Mouse (Mus musculus) neural tube, embryonic 14.5 days (tissue): ENCODE data around the gene Aanat. TPM values are rescaled to one million over a fixed set of nuclear protein-coding genes. Genes with fewer than 3 reads are reported as not detected.

Experiments
- ATAC-seq: fragments of 200-750 bp; cut with Nextera tagmentation; 2 replicates; pipeline ENCODE4 v1.8.0; 2017; ENCODE audit warnings: low read depth, mild to moderate bottlenecking, moderate TSS enrichment, moderate library complexity
- H3K27ac ChIP-seq: fragments of 300-500 bp; sonication (generic); 2 replicates; pipeline ENCODE4 v1.5.1; 2014; ENCODE audit warnings: low read depth, mild to moderate bottlenecking, control low read depth, low read length, moderate library complexity, mixed read lengths
- H3K27me3 ChIP-seq: fragments of 300-500 bp; sonication (generic); 2 replicates; pipeline ENCODE4 v1.6.1; 2014; ENCODE audit warnings: low read length; ENCODE audit not compliant: control insufficient read depth, insufficient read depth
- H3K36me3 ChIP-seq: fragments of 300-500 bp; sonication (generic); 2 replicates; pipeline ENCODE4 v1.6.1; 2014; ENCODE audit warnings: low read length, mixed read lengths; ENCODE audit not compliant: control insufficient read depth, insufficient read depth
- H3K4me1 ChIP-seq: fragments of 300-500 bp; sonication (generic); 2 replicates; pipeline ENCODE4 v1.6.1; 2014; ENCODE audit warnings: low read length; ENCODE audit not compliant: control insufficient read depth, insufficient read depth
- H3K4me2 ChIP-seq: fragments of 300-500 bp; sonication (generic); 2 replicates; pipeline ENCODE4 v1.6.1; 2014; ENCODE audit warnings: mild to moderate bottlenecking, low read depth, low read length, control low read depth
- H3K4me3 ChIP-seq: fragments of 300-500 bp; sonication (generic); 2 replicates; pipeline ENCODE4 v1.5.1; 2014; ENCODE audit warnings: low read depth, low read length, control low read depth, mixed read lengths
- H3K9ac ChIP-seq: fragments of 300-500 bp; sonication (generic); replicated peaks from 2 replicates; pipeline ENCODE4 v1.6.1; 2014; ENCODE audit warnings: low read depth, mild to moderate bottlenecking, control low read depth, low read length, mixed read lengths
- H3K9me3 ChIP-seq: fragments of 300-500 bp; sonication (generic); 2 replicates; pipeline ENCODE4 v1.6.1; 2016; ENCODE audit warnings: low read length; ENCODE audit not compliant: control insufficient read depth
- WGBS: fragments of 180-500 bp; shearing (Covaris S2); extraction: QIAGEN DNeasy Blood & Tissue Kit; methylation state at CpG from one replicate; pipeline ENCODE4 v1.1.7; 2014; 5-methylcytosine and 5-hydroxymethylcytosine counted together
- polyA plus RNA-seq: library from polyadenylated mRNA; unstranded; fragments of >200 nt; fragmentation: Nextera tagmentation; extraction: Ambion mirVana; gene quantifications from 2 replicates; pipeline ENCODE4 v1.2.1, GENCODE M21; 2014

Aanat gene
- polyA plus RNA-seq, 1 experiment from 2014 or later, result 0.40 TPM

DNA sequence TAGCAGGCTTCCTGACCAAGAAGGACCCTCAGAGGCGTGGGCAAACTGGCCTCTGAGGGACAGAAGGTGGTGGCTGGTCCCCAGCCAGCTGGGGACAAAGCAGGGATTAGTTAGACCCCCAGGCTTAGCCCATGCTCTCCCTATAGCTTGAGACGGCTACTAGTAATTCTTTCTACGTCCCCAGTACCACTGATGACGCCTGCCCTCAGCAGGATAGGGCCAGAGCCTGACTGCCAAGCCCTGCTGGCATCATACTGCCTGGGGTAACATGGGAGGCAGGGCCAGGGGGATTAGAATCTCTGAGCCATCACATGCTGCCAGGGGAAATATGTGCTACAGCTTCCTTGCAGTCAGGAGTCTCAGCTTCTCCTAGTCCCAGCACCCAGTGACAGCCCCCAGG, 7.1 kb downstream of the Aanat start:
- Histone ChIP-seq H3K9me3 (no peaks in the 10 kb centered on the region), H3K27me3 (no peaks in the 10 kb centered on the region), H3K27ac (no peak overlapping the region), H3K36me3 (no peaks in the 10 kb centered on the region), H3K4me3 (no peak overlapping the region), H3K9ac (no peak overlapping the region), H3K4me2 (no peak overlapping the region), H3K4me1 (0 out of 2 replicates have a peak, but pooled peaks cover 10% of the 10 kb centered on the region)
- ATAC-seq, result no peak
- WGBS, result 55% methylated on average over 4 of the region's 4 CpGs

DNA sequence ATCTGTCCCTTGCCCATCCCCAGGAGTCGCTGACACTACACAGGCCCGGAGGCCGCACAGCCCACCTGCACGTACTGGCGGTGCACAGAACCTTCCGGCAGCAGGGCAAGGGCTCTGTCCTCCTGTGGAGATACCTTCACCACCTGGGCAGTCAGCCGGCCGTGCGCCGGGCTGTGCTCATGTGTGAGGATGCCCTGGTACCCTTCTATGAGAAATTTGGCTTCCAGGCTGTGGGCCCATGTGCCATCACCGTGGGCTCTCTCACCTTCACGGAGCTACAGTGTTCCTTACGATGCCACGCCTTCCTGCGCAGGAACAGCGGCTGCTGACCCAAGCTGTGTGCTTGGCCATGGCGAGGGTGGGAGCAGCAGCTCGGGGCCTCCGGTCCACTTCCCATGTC, 10.5 kb downstream of the Aanat start:
- H3K27me3 ChIP-seq, result no peaks in the 10 kb centered on the region
- no peak for ATAC-seq
- H3K36me3 ChIP-seq, result no peaks in the 10 kb centered on the region
- no peaks in the 10 kb centered on the region for H3K4me1 ChIP-seq
- H3K9ac ChIP-seq, result no peak overlapping the region
- H3K9me3 ChIP-seq, result no peaks in the 10 kb centered on the region
- WGBS, result 92% methylated on average over 19 of the region's 19 CpGs
- no peak overlapping the region for H3K4me2 ChIP-seq
- H3K4me3 ChIP-seq, result no peak overlapping the region
- H3K27ac ChIP-seq, result no peak overlapping the region

DNA sequence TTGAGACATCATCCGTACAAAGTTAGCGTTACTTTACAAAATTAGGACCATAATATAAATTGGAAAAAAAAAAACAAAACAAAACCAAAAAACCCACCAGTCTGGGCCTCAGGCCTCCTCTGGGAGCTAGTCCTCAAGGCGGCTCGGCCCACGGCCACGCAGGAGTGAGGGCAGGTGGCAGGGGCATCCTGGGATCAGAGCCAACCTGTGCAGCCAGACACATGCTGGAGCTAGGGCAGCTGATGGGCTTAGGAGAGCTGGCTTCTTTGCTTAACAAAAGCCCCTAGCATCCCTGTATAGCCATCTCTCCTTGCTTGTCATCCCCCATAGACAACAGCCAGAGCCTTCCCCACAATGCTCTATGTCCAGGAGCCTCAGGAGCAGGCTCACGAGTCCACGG, 12.0 kb downstream of the Aanat start:
- no peaks in the 10 kb centered on the region for H3K27me3 ChIP-seq
- H3K9me3 ChIP-seq, result no peaks in the 10 kb centered on the region
- no peak overlapping the region for H3K4me2 ChIP-seq
- no peaks in the 10 kb centered on the region for H3K4me1 ChIP-seq
- no peak overlapping the region for H3K4me3 ChIP-seq
- WGBS, result 83% methylated on average over 8 of the region's 8 CpGs
- H3K27ac ChIP-seq, result no peak overlapping the region
- no peak overlapping the region for H3K9ac ChIP-seq
- no peaks in the 10 kb centered on the region for H3K36me3 ChIP-seq
- no peak for ATAC-seq

DNA sequence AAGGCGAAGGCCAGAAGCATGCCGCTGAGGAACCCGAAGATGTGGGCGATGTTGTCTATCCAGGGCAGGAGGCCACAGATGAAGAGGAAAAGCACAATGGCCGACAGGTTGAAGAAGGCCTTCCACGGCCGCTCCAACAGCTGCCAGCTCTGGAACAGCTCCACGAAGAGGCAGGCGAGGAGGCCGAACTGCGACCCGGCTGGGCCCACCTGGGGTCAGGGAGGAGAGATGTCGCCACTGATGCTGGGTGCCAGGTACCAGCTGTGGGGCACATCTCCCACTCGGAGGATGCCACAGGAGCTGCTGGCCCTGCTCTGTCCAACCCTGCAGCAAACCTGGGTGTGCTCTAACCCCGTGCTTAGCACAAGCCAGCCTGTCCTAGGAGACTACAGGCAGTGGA, 13.0 kb downstream of the Aanat start:
- no peak overlapping the region for H3K9ac ChIP-seq
- no peaks in the 10 kb centered on the region for H3K9me3 ChIP-seq
- H3K4me1 ChIP-seq, result no peaks in the 10 kb centered on the region
- H3K27ac ChIP-seq, result no peak overlapping the region
- no peaks in the 10 kb centered on the region for H3K27me3 ChIP-seq
- H3K4me3 ChIP-seq, result no peak overlapping the region
- WGBS, result 96% methylated on average over 15 of the region's 15 CpGs
- ATAC-seq, result no peak
- no peak overlapping the region for H3K4me2 ChIP-seq
- H3K36me3 ChIP-seq, result no peaks in the 10 kb centered on the region

DNA sequence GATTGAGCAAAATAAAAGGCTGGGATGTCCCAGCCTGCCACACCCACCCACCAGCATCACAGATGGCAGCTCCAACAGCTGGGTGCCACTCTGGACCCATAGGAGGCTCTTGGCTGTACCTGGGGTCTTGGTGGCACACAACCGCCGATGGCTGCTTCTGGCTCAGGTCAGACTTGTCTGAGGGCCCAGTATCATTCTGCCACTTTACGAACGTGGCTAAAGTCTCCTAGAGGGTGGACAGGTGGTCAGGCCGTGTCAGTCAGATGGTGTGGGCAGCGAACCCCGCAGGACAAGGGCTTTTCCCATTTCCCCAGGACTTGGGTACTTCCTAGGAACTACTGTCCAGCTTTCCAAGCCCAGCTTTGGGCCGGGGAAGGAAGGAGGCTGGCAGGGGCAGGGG, 14.9 kb downstream of the Aanat start:
- no peak overlapping the region for H3K9ac ChIP-seq
- H3K27me3 ChIP-seq, result no peaks in the 10 kb centered on the region
- no peaks in the 10 kb centered on the region for H3K36me3 ChIP-seq
- no peak overlapping the region for H3K4me2 ChIP-seq
- no peak for ATAC-seq
- 88% methylated on average over 8 of the region's 8 CpGs for WGBS
- H3K27ac ChIP-seq, result no peak overlapping the region
- H3K9me3 ChIP-seq, result no peaks in the 10 kb centered on the region
- H3K4me3 ChIP-seq, result no peak overlapping the region
- no peaks in the 10 kb centered on the region for H3K4me1 ChIP-seq

DNA sequence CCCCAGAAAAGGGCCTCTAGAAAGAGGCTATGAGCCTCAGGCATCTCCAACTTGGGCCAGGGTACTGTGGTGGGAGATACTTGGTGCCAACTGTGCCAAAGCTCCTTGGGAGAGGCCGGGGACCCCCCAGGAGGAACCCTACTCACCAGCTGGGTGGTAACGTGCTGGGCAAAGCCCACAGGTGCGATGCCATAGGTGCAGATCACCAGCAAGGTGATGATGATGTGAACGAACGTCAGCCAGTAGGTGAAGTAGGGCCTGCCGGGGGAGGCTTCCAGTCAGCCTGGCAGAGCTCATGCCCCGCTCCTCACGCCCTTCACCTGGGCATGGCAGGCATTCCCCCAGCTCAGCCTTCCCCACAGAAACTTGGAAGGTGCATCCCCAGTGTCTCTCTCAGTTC, 15.8 kb downstream of the Aanat start:
- no peaks in the 10 kb centered on the region for H3K4me1 ChIP-seq
- H3K4me3 ChIP-seq, result no peak overlapping the region
- ATAC-seq, result no peak
- H3K9me3 ChIP-seq, result no peaks in the 10 kb centered on the region
- no peak overlapping the region for H3K9ac ChIP-seq
- no peak overlapping the region for H3K27ac ChIP-seq
- H3K36me3 ChIP-seq, result no peaks in the 10 kb centered on the region
- WGBS, result 88% methylated on average over 8 of the region's 8 CpGs
- H3K27me3 ChIP-seq, result no peaks in the 10 kb centered on the region
- H3K4me2 ChIP-seq, result no peak overlapping the region

DNA sequence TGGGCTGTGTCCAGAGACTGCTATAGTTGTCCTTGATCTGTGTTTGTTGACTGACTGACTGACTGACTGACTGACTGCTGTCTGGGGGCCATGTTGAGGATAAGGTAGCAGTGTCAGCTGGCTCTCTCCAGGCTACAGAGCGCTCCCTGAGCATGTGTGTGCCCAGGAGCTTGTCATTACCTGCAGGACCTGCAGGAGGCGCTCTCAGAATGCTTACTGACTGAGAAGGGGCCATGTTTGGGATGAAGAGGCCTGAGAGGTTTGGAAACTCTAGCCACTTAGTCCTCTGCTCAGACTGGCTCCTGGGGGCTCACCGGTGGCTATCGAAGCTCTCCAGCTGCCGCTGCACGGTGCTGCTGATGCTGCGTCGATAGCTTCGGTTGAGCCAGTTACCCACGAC, 17.1 kb downstream of the Aanat start:
- Histone ChIP-seq H3K9me3 (no peaks in the 10 kb centered on the region), H3K27ac (no peak overlapping the region), H3K27me3 (no peaks in the 10 kb centered on the region), H3K4me1 (no peaks in the 10 kb centered on the region), H3K4me2 (no peak overlapping the region), H3K9ac (no peak overlapping the region), H3K36me3 (no peaks in the 10 kb centered on the region), H3K4me3 (no peak overlapping the region)
- 87% methylated on average over 10 of the region's 10 CpGs for WGBS
- ATAC-seq, result no peak

DNA sequence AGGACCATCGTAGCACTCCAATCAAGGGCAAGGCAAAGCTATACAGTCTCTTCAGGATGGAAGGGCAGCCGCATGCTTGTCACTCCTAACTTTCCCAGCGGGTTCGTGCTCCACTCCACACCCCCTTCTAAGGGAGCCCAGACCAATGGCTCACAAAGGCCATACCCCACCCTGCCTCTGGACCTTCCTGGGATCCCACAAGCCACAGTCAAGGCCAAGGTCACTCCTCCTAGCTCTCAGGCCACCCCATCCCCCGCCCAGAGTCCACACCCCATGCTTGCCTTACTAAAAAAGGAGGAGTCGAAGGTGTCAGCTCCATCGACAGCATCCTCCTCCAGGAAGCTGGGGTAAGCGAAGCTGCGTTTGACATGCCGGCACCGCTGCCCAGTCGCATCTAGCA, 17.9 kb downstream of the Aanat start:
- H3K36me3 ChIP-seq, result no peaks in the 10 kb centered on the region
- no peak overlapping the region for H3K4me3 ChIP-seq
- no peak overlapping the region for H3K4me2 ChIP-seq
- no peak for ATAC-seq
- no peak overlapping the region for H3K9ac ChIP-seq
- WGBS, result 92% methylated on average over 12 of the region's 12 CpGs
- no peak overlapping the region for H3K27ac ChIP-seq
- no peaks in the 10 kb centered on the region for H3K9me3 ChIP-seq
- no peaks in the 10 kb centered on the region for H3K4me1 ChIP-seq
- H3K27me3 ChIP-seq, result no peaks in the 10 kb centered on the region

DNA sequence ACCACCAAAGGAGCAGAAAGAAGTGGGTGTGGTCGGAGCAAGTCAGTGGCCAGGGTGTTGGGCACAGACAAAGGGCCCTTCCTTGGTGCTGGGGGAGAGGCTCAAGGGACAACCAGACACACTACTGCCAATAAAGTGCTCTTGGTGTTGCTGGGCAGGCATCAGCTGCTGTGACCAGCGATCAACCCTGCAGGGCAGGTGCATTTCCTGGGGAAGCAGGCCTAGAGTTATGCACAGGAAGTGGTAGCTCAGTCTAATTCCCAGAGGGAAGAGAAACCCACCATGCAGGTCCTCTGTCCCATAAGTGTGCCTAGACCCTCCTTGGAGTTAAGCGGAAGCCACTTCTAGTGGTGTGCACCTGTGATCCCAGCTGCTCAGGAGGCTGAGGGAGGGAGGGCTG, 21.5 kb downstream of the Aanat start:
- no peaks in the 10 kb centered on the region for H3K4me1 ChIP-seq
- no peak for ATAC-seq
- H3K4me3 ChIP-seq, result no peak overlapping the region
- H3K27ac ChIP-seq, result no peak overlapping the region
- H3K4me2 ChIP-seq, result no peak overlapping the region
- no peaks in the 10 kb centered on the region for H3K27me3 ChIP-seq
- H3K9me3 ChIP-seq, result no peaks in the 10 kb centered on the region
- H3K36me3 ChIP-seq, result no peaks in the 10 kb centered on the region
- no peak overlapping the region for H3K9ac ChIP-seq
- 92% methylated on average over 3 of the region's 3 CpGs for WGBS
